Mouse (Mus musculus) lung, embryonic 15.5 days (tissue): ENCODE measurements around the gene Adgrd1. TPM values are rescaled to one million over a fixed set of nuclear protein-coding genes. Genes with fewer than 3 reads are reported as not detected.

Source experiments
- ATAC-seq: fragments of 200-750 bp; cut with Nextera tagmentation; 2 replicates; pipeline ENCODE4 v1.8.0; 2017; ENCODE audit warnings: moderate number of reproducible peaks, borderline replicate concordance; ENCODE audit not compliant: low FRiP score, low TSS enrichment; ENCODE audit errors: extremely low read depth
- H3K27ac ChIP-seq: fragments of 300-500 bp; sonication (generic); 2 replicates; pipeline ENCODE4 v1.5.1; 2015; ENCODE audit warnings: moderate library complexity, mild to moderate bottlenecking, inconsistent platforms
- H3K27me3 ChIP-seq: fragments of 300-500 bp; sonication (generic); 2 replicates; pipeline ENCODE4 v1.6.1; 2015; ENCODE audit warnings: inconsistent platforms
- H3K36me3 ChIP-seq: fragments of 300-500 bp; sonication (generic); 2 replicates; pipeline ENCODE4 v1.6.1; 2015; ENCODE audit warnings: inconsistent platforms
- H3K4me1 ChIP-seq: fragments of 300-500 bp; sonication (generic); 2 replicates; pipeline ENCODE4 v1.6.1; 2015; ENCODE audit warnings: inconsistent platforms
- H3K4me2 ChIP-seq: fragments of 300-500 bp; sonication (generic); 2 replicates; pipeline ENCODE4 v1.6.1; 2015; ENCODE audit warnings: inconsistent platforms, mild to moderate bottlenecking, moderate library complexity
- H3K4me3 ChIP-seq: fragments of 300-500 bp; sonication (generic); 2 replicates; pipeline ENCODE4 v1.5.1; 2015; ENCODE audit warnings: mild to moderate bottlenecking, inconsistent platforms
- H3K9ac ChIP-seq: fragments of 300-500 bp; sonication (generic); 2 replicates; pipeline ENCODE4 v1.6.1; 2015; ENCODE audit warnings: inconsistent platforms
- H3K9me3 ChIP-seq: fragments of 300-500 bp; sonication (generic); 2 replicates; pipeline ENCODE4 v1.6.1; 2016; ENCODE audit warnings: inconsistent platforms
- WGBS: fragments of 180-500 bp; shearing (Covaris S2); methylation state at CpG from one replicate; pipeline ENCODE4 v1.1.7; 2015; 5-methylcytosine and 5-hydroxymethylcytosine counted together
- polyA plus RNA-seq: library from polyadenylated mRNA; unstranded; fragments of >200 nt; fragmentation: Nextera tagmentation; extraction: Ambion mirVana; gene quantifications from 2 replicates; pipeline ENCODE4 v1.2.1, GENCODE M21; 2015

Adgrd1 gene
- polyA plus RNA-seq, 1 experiment from 2014 or later = 1.3 TPM

- H3K9ac ChIP-seq = no peak overlapping the region
- no peak overlapping the region for H3K4me2 ChIP-seq
- H3K27ac ChIP-seq = peak overlapping the region; percentile 66
- 33% methylated on average over 7 of the region's 7 CpGs for WGBS
- no peaks in the 10 kb centered on the region for H3K27me3 ChIP-seq
- ATAC-seq = peak; percentile 66; the same call in 1 of the 2 replicates
- peaks cover 35% of the 10 kb centered on the region for H3K4me1 ChIP-seq
- no peak overlapping the region for H3K4me3 ChIP-seq
- no peaks in the 10 kb centered on the region for H3K9me3 ChIP-seq
- no peaks in the 10 kb centered on the region for H3K36me3 ChIP-seq
These were observed 69.0 kb downstream of the Adgrd1 start for GRCm38 (mm10) chr5:129165595-129165994.

DNA sequence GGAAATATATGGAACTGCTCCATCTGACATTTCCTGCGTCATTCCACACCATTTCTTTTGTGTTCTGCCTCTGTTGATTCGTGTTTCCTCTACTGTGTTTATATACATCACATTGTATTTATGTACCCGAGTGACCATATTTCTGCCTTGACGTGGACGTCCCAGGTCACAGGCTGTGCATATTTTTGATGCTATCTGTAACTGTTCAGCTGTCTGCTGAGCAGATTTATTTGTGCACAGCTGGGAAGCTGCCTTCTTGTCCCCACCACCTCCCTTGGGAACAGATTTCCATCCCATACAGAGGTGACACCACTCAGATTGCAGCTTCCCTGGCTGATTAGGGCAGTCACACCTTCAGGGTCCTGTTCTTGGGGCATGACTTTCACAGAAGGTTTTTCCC is 72.5 kb downstream of the Adgrd1 start:
- Histone ChIP-seq H3K27ac (no peak overlapping the region), H3K9ac (no peak overlapping the region)

DNA sequence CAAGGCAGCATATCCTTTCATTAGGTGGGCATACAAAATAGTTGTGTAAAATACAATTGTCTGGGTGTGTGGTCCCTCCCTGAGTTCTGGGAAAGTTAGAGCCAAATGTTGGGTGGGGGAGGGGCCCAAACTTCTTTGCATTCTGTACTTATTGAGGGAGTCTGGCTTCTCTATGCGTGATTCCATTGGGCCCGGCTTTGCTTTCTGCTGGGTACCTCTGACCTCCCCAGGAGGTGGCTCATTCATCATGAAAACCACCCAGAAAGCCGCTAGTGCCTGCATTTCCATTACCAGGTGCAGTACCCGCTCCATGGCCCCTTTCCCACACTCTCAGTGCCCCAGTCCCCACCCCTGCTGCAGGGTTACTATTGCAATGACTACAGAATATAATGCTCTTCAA is 73.0 kb downstream of the Adgrd1 start:
- 31% methylated on average over 4 of the region's 4 CpGs for WGBS
- Histone ChIP-seq H3K36me3 (no peaks in the 10 kb centered on the region), H3K9ac (no peak overlapping the region), H3K4me3 (no peak overlapping the region), H3K27ac (no peak overlapping the region), H3K4me1 (peaks cover 24% of the 10 kb centered on the region), H3K9me3 (no peaks in the 10 kb centered on the region), H3K4me2 (no peak overlapping the region), H3K27me3 (no peaks in the 10 kb centered on the region)
- no peak for ATAC-seq

More for the DNA sequence above, 72.5 kb downstream of the Adgrd1 start:
- no peak overlapping the region for H3K4me2 ChIP-seq
- peaks cover 29% of the 10 kb centered on the region for H3K4me1 ChIP-seq
- H3K9me3 ChIP-seq = no peaks in the 10 kb centered on the region
- WGBS = 35% methylated on average over 5 of the region's 5 CpGs
- H3K27me3 ChIP-seq = no peaks in the 10 kb centered on the region
- no peaks in the 10 kb centered on the region for H3K36me3 ChIP-seq
- no peak overlapping the region for H3K4me3 ChIP-seq
- ATAC-seq = no peak; the same call in 1 of the 2 replicates

GRCm38 (mm10) chr5:129172533-129172932 is 76.0 kb downstream of the Adgrd1 start:
- Histone ChIP-seq H3K27ac (no peak overlapping the region), H3K4me2 (no peak overlapping the region), H3K27me3 (no peaks in the 10 kb centered on the region), H3K9me3 (no peaks in the 10 kb centered on the region), H3K4me3 (no peak overlapping the region), H3K4me1 (0 out of 2 replicates have a peak, but pooled peaks cover 6% of the 10 kb centered on the region), H3K36me3 (no peaks in the 10 kb centered on the region), H3K9ac (no peak overlapping the region)
- ATAC-seq = no peak
- 81% methylated on average over 6 of the region's 6 CpGs for WGBS

DNA sequence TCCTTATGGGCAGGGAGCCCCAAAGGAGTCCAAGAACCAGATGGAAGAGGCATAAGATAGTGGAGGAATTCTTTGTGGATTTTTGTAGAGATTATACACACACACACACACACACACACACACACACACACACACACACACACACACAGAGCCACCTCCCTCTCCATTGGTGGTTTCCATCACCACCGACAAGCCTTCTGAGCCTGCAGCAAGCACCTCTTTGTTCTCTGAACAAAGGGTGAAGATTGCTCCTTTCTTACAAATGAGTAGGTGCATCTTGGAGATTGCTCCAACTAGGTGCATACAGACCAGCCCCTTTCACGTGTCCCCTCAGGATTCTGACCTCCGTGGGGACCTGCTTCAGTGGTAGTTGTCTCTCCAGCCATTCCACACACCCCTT is 79.4 kb downstream of the Adgrd1 start:
- WGBS = 43% methylated on average over 3 of the region's 3 CpGs
- Histone ChIP-seq H3K36me3 (no peaks in the 10 kb centered on the region), H3K4me1 (no peaks in the 10 kb centered on the region), H3K4me2 (no peak overlapping the region), H3K4me3 (no peak overlapping the region), H3K9me3 (no peaks in the 10 kb centered on the region), H3K27me3 (peaks cover 2% of the 10 kb centered on the region; the same call in 1 of the 2 replicates), H3K27ac (no peak overlapping the region), H3K9ac (no peak overlapping the region)
- no peak for ATAC-seq

- H3K27me3 ChIP-seq = peaks cover 4% of the 10 kb centered on the region; the same call in 1 of the 2 replicates
- ATAC-seq = 0 out of 2 replicates have a peak, but pooled peaks have one; percentile 33
- no peaks in the 10 kb centered on the region for H3K36me3 ChIP-seq
- H3K9me3 ChIP-seq = no peaks in the 10 kb centered on the region
- peak overlapping the region; percentile 14 for H3K4me2 ChIP-seq
- no peak overlapping the region for H3K4me3 ChIP-seq
- no peak overlapping the region for H3K9ac ChIP-seq
- H3K4me1 ChIP-seq = no peaks in the 10 kb centered on the region
- H3K27ac ChIP-seq = no peak overlapping the region
- WGBS = 51% methylated on average over 14 of the region's 14 CpGs
These were observed 81.4 kb downstream of the Adgrd1 start for GRCm38 (mm10) chr5:129177697-129178511.

DNA sequence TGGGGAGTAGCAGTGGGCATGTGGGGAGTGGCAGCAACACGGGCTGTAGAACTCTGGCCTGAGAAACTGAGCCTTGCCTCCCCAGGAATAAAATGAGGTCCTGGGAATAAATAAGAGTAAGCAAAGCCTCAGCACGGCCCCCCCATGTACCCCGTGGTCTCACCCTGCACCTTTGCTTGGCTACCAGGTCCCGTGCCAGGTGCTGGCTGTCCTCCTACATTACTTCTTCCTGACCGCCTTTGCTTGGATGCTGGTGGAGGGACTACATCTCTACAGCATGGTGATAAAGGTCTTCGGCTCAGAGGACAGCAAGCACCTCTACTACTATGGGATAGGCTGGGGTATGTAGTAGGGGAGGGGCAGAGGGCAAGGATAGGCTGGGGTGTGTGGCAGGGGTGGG is 82.8 kb downstream of the Adgrd1 start:
- no peaks in the 10 kb centered on the region for H3K36me3 ChIP-seq
- H3K4me1 ChIP-seq = no peaks in the 10 kb centered on the region
- H3K4me3 ChIP-seq = no peak overlapping the region
- no peak overlapping the region for H3K27ac ChIP-seq
- no peak overlapping the region for H3K4me2 ChIP-seq
- H3K27me3 ChIP-seq = peaks cover 4% of the 10 kb centered on the region; the same call in 1 of the 2 replicates
- 89% methylated on average over 6 of the region's 6 CpGs for WGBS
- no peaks in the 10 kb centered on the region for H3K9me3 ChIP-seq
- no peak overlapping the region for H3K9ac ChIP-seq
- no peak for ATAC-seq

DNA sequence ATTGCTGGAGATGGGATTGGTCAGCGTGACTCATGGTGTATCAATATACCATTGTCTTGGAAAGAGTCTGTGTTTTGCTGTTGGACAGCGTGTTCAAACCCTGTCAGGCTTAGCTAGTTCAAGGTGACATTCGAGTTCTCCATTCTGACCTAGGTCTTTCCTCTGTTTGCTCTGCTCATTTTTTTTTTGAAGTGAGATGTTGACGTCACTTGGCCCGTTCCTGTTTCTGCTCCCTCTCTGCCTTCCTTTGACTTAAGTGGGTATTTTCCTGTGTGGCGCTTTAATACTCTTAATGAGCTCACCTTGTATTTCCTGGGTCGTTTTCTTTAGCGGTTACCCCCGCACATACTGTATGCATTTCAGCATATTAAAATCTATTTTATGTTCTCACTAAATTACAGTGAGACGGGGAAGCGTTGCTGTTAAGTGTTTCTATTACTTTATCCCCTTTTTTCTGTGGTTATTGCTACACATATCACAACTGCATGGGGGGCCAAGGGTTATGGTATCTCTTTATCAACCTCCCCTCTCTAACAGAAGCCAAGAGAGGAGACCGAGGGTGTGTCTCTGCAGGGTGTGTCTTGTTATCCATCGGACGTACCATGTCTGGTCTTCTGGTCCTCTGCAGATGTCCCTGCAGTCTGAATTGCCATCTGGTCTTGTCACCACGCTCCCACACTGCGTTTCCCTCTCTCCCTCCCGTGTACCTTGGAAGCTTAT is 83.6 kb downstream of the Adgrd1 start:
- no peak overlapping the region for H3K4me2 ChIP-seq
- no peak overlapping the region for H3K9ac ChIP-seq
- 71% methylated on average over 17 of the region's 17 CpGs for WGBS
- H3K27ac ChIP-seq = no peak overlapping the region
- peaks cover 4% of the 10 kb centered on the region; the same call in 1 of the 2 replicates for H3K27me3 ChIP-seq
- no peak overlapping the region for H3K4me3 ChIP-seq
- no peaks in the 10 kb centered on the region for H3K36me3 ChIP-seq
- ATAC-seq = no peak
- H3K4me1 ChIP-seq = no peaks in the 10 kb centered on the region
- no peaks in the 10 kb centered on the region for H3K9me3 ChIP-seq

GRCm38 (mm10) chr5:129180715-129181228 is 84.2 kb downstream of the Adgrd1 start:
- peaks cover 4% of the 10 kb centered on the region; the same call in 1 of the 2 replicates for H3K27me3 ChIP-seq
- H3K36me3 ChIP-seq = no peaks in the 10 kb centered on the region
- H3K9me3 ChIP-seq = no peaks in the 10 kb centered on the region
- H3K4me1 ChIP-seq = no peaks in the 10 kb centered on the region
- H3K9ac ChIP-seq = no peak overlapping the region
- WGBS = 68% methylated on average over 13 of the region's 13 CpGs
- H3K27ac ChIP-seq = no peak overlapping the region
- no peak overlapping the region for H3K4me2 ChIP-seq
- ATAC-seq = no peak
- no peak overlapping the region for H3K4me3 ChIP-seq

DNA sequence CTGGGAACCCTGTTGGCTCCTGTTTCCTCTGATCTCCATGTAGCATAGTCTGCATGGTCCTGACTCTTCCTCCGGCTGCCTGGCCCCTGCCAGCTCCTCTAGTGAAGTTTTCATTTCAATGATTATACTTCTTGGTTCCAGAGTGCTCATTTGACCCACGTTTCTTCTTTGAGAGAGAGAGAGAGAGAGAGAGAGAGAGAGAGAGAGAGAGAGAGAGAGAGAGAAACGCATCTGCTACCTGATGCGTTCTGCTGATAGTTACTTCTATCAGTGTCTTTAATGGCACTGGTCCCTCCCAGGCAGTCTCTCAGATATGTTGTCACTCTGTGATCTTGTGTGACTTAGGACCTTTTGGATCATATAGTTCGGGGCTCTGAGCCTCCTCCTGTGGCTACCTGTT is 84.9 kb downstream of the Adgrd1 start:
- Histone ChIP-seq H3K9ac (no peak overlapping the region), H3K9me3 (no peaks in the 10 kb centered on the region), H3K27ac (no peak overlapping the region), H3K36me3 (no peaks in the 10 kb centered on the region), H3K4me2 (no peak overlapping the region), H3K4me3 (no peak overlapping the region), H3K27me3 (peaks cover 4% of the 10 kb centered on the region; the same call in 1 of the 2 replicates), H3K4me1 (no peaks in the 10 kb centered on the region)
- no peak for ATAC-seq
- 45% methylated on average over 5 of the region's 5 CpGs for WGBS

DNA sequence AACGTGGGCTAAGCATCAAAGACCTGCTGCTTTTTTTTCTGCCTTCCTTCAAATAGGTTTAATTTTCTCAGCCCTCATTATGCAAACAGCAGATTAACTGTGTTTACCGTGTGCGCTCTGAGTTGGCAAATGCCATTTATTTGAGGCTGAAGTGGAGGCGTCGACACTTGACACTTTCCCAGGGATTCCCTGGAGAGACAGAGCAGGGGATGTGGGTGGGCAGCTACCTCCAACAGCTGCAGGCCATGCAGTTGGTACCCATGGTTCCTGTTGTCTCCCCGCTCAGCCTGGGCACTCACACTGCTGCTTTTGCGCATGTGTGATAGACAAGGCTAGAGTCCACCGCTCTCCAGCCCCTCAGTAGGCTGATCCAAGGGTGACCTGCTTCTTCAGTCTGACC is 86.0 kb downstream of the Adgrd1 start:
- WGBS = 36% methylated on average over 8 of the region's 8 CpGs
- no peaks in the 10 kb centered on the region for H3K4me1 ChIP-seq
- no peaks in the 10 kb centered on the region for H3K9me3 ChIP-seq
- H3K4me2 ChIP-seq = no peak overlapping the region
- H3K4me3 ChIP-seq = no peak overlapping the region
- no peaks in the 10 kb centered on the region for H3K36me3 ChIP-seq
- no peak overlapping the region for H3K27ac ChIP-seq
- ATAC-seq = no peak
- H3K9ac ChIP-seq = no peak overlapping the region
- H3K27me3 ChIP-seq = peaks cover 4% of the 10 kb centered on the region; the same call in 1 of the 2 replicates

- Histone ChIP-seq H3K4me2 (no peak overlapping the region), H3K4me1 (no peaks in the 10 kb centered on the region), H3K36me3 (no peaks in the 10 kb centered on the region), H3K27me3 (no peaks in the 10 kb centered on the region; the same call in 1 of the 2 replicates), H3K9ac (no peak overlapping the region), H3K27ac (no peak overlapping the region), H3K4me3 (no peak overlapping the region), H3K9me3 (no peaks in the 10 kb centered on the region)
- WGBS = 14% methylated on average over 2 of the region's 2 CpGs
- no peak for ATAC-seq
These were observed 89.7 kb downstream of the Adgrd1 start for GRCm38 (mm10) chr5:129186260-129186659.
